Mouse (Mus musculus): ENCODE data around the gene Scaf11. TPM values are rescaled to one million over a fixed set of nuclear protein-coding genes. Genes with fewer than 3 reads are reported as not detected.

Gene Scaf11
- total RNA-seq, 2 experiments from 2014 or later: 96.8 to 138 TPM

Other genes with a start within 250 kb of the Scaf11 start
- 91.7 and 92.2 TPM in 2 replicates for gene Arid2, start 173.3 kb downstream of the Scaf11 start, total RNA-seq (2014; fragmentation: Nextera tagmentation)
- 46.8 and 64.6 TPM in 2 replicates for gene Arid2, start 173.3 kb downstream of the Scaf11 start, total RNA-seq (2017)
- gene Slc38a1, start 182.1 kb upstream of the Scaf11 start, total RNA-seq (2014; fragmentation: Nextera tagmentation): 63.5 and 84.0 TPM in 2 replicates
- 51.3 and 52.2 TPM in 2 replicates for gene Slc38a1, start 182.1 kb upstream of the Scaf11 start, total RNA-seq (2017)
- gene Slc38a2, start 238.9 kb upstream of the Scaf11 start, total RNA-seq (2014; fragmentation: Nextera tagmentation): 86.7 and 86.9 TPM in 2 replicates
- gene Slc38a2, start 238.9 kb upstream of the Scaf11 start, total RNA-seq (2017): 75.3 and 82.3 TPM in 2 replicates

All from megakaryocyte-erythroid progenitor cell, adult 5-6 weeks (primary cell).